Mouse (Mus musculus) naive thymus-derived CD4-positive, alpha-beta T cell, adult 5 months (primary cell): ENCODE measurements around the gene Cd79a. TPM values are rescaled to one million over a fixed set of nuclear protein-coding genes. Genes with fewer than 3 reads are reported as not detected.

ENCODE experiments used
- polyA plus RNA-seq: library from polyadenylated mRNA; unstranded; fragments of 100-300 nt; shearing (Covaris generic); gene quantifications from one replicate; pipeline ENCODE4 v1.2.1, GENCODE M21; 2017

Cd79a gene
- polyA plus RNA-seq = 3.4 TPM

DNA sequence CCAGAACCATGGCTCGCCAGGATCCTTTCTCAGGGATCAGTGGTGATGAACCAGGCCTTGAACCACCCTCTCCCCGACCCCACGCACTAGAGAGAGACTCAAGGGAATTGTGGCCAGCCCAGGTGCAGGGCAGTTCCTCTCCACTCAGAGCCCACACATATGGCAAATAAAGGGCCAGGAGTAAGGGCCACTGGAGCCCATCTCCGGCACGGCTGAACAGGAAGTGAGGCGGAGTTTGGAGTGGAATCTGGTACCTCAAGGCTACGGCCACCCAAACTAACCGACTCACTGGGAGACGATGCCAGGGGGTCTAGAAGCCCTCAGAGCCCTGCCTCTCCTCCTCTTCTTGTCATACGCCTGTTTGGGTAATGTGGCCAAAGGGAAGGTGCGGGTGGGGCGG lies at the start of gene Cd79a:
Gene Cd79a, plus strand, starts transcription at position 158 of the 400 bp plus-strand sequence.

DNA sequence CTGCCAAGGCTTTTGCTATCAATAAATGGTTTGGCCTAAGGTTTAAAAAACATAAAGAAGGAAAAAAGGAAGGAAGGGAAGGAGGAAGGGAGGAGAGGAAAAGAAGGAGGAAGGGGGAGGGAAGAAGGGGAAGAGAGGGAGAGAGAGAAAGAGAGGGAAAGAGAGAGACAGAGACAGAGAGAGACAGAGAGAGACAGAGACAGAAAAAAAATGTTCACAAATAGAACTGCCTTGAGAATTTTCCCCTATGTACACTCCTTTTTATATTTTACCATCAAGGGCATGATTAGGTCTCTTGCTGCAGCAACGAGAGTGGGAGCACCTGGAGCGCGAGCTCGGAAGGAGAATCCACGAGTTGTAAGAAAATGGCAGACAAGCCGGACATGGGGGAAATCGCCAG lies 35.3 kb upstream of the Cd79a start, which contains the start of gene Gm9844:
Gene Gm9844, plus strand, starts transcription at position 301 of the 400 bp plus-strand sequence.

GRCm38 (mm10) chr7:24869532-24870165 lies 27.5 kb upstream of the Cd79a start, which contains the start of the genes Lypd4 and Dmrtc2:
Lypd4 (minus strand) TSS chr7:24869941.
Dmrtc2 (plus strand) TSS chr7:24870057.

DNA sequence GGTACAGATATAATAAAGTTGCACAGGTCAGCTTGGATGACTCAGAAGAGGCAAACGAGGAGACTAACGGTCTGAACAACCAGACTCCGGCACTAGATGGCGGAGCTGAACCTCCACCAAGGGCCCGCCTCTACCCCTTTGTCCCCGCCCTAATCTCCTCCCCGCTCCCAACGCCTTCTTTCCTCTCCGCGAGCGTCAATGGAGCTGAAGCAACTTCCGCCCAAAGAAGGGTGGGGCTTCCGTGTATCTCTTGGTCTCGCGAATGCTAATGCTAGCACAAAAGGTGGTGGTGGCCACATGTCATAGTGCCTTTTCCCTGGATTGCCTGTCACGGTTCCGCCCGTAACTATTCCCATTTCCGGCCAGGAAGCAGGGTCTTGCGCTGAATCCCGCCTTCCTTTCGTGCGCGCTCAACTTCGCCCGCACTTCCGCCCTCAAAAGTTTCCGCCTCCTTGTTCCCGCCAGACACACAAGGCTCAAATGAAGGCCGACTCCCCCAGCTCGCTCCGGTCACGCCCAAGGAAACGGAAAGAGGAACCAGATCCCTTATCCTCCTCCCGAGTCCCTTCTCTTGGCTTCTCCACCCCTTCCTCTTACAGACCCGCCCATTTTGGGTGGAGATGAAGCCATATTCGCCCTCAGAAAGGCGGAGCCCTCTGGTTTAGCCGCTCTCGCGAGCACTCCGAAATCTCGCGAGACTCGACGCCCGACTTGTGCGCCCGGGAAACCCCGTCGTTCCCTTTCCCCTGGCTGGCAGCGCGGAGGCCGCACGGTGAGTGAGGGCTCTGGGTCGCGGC lies 13.1 kb upstream of the Cd79a start, which contains the start of gene Rps19:
Gene Rps19, plus strand, starts transcription at position 476 of the 797 bp plus-strand sequence.

DNA sequence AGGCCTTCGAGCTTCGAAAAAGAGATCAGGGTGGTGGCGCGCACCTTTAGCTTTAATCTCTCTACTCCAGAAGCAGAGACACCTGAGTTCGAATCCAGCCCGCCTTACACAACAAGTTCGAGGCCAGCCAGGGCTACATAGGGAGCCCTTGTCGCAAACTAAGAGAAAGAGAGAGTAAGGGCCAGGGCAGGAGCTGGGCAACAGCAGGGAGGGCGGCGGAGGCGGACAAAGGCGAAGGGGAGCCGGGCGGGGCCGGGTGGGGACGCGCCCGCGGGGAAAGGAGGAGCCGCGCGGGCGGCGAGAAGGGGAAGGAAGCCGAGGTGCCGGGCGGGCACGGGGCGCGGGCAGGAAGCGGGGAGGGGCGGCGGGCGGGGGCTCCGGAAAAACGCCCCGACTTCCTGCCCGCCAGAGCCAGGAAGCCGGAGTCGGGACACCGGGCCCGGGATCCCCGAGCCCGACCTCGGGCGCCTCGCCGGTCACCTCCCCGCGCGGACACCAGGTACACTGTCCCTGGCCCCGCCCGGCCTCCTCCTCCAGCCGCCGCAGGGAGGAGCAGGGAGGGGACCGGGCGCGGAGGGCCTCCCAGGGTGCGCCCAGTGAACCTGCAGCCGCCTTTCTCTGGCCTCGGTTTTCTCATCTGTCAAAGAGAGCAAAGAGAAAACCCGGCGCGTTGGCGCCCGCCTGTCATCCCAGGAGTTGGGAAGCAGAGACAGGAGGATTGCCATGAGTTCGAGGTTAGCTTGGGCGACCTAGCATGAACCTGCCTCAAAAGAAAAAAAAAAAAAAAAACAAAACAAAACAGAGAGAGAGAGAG lies 5.7 kb downstream of the Cd79a start, which contains the start of gene Arhgef1:
Gene Arhgef1, plus strand, starts transcription at position 283 of the 814 bp plus-strand sequence.

DNA sequence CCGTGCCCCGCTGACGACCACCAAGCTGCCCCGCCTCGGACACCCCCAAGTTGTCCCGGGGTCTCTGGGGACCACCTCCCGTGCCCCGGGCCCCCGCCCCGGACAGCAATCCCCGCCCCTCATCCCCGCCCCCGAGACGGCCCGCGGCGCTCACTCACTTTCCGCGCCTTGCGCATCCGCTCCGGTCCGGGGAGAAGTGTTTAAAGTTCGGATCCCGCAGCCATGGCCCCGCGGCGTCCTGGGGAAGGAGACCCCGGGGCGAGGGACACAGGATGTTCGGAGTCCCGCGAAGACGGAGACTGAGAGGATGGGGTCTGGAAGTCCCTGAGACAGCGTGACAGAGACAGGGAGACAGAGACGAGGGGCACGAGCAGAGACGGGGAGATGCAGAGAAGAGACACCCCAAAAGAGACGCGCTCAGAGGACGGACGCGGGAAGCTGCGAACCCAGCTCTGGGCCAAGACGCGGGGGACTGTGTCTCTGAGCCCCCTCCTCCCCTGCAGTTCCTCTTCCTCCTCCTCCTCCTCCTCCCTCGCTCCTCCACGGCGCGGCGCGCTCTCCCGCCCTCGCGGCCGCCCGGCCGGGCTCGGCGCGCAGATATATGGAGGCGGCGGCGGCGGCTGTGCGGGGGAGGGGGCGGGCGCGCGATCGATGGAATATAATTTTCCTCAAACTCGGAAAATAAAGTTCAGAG lies 47.2 kb downstream of the Cd79a start, which contains the start of gene Gm4881:
Gene Gm4881, minus strand, starts transcription at position 238 of the 694 bp plus-strand sequence.

Other genes with a start within 250 kb of the Cd79a start
- not detected for gene Tex101, start 220.7 kb upstream of the Cd79a start, polyA plus RNA-seq
- gene BC049730, start 188.1 kb upstream of the Cd79a start, polyA plus RNA-seq = not detected
- gene Gm4763, start 170.5 kb upstream of the Cd79a start, polyA plus RNA-seq = not detected
- gene Cd177, start 137.1 kb upstream of the Cd79a start, polyA plus RNA-seq = 2.9 TPM
- not detected for gene Ceacam10, start 120.2 kb upstream of the Cd79a start, polyA plus RNA-seq
- gene Gm9844, start 35.2 kb upstream of the Cd79a start, polyA plus RNA-seq = 25.0 TPM
- gene Lypd4, start 27.4 kb upstream of the Cd79a start, polyA plus RNA-seq = not detected
- not detected for gene Dmrtc2, start 27.3 kb upstream of the Cd79a start, polyA plus RNA-seq
- gene Rps19, start 13.0 kb upstream of the Cd79a start, polyA plus RNA-seq = 7,388 TPM
- 2,170 TPM for gene Arhgef1, start 5.5 kb downstream of the Cd79a start, polyA plus RNA-seq
- gene Gm4881, start 47.1 kb downstream of the Cd79a start, polyA plus RNA-seq = not detected
- 964 TPM for gene Rabac1, start 75.4 kb downstream of the Cd79a start, polyA plus RNA-seq
- gene Atp1a3, start 108.6 kb downstream of the Cd79a start, polyA plus RNA-seq = 1.2 TPM
- gene Grik5, start 175.0 kb downstream of the Cd79a start, polyA plus RNA-seq = 2.4 TPM
- 39.2 TPM for gene Zfp574, start 175.2 kb downstream of the Cd79a start, polyA plus RNA-seq